Mouse (Mus musculus) lung, postnatal 4 days (tissue): ENCODE results near the gene Coa7.

Experiments used
- DNase-seq, 2 experiments: peaks; one replicate each; pipeline ENCODE4 v3.0.0; 2021

Gene Coa7

GRCm38 (mm10) chr4:108327730-108328484 lies at the start of gene Coa7:
Gene Coa7, plus strand, starts transcription at chr4:108328140.
- peak; percentile 96 to 97 for DNase-seq

GRCm38 (mm10) chr4:108300266-108300665 lies 27.7 kb upstream of the Coa7 start:
- DNase-seq = no peak

GRCm38 (mm10) chr4:108300670-108301373 lies 27.1 kb upstream of the Coa7 start, which contains the start of gene Zyg11b:
Gene Zyg11b, minus strand, starts transcription at chr4:108301096.
- peak; percentile 92 to 93 for DNase-seq

- DNase-seq = no peak
Measured at GRCm38 (mm10) chr4:108302296-108302890, 25.5 kb upstream of the Coa7 start.

- no peak for DNase-seq
Measured at GRCm38 (mm10) chr4:108310706-108311105, 17.2 kb upstream of the Coa7 start.

- no peak for DNase-seq
Measured at GRCm38 (mm10) chr4:108314041-108314440, 13.9 kb upstream of the Coa7 start.

- DNase-seq = no peak
Measured at GRCm38 (mm10) chr4:108317656-108318605, 10.0 kb upstream of the Coa7 start.

- DNase-seq = peak in 1 of 2 experiments; percentile 34
Measured at GRCm38 (mm10) chr4:108318649-108319615, 9.0 kb upstream of the Coa7 start.

GRCm38 (mm10) chr4:108319747-108320146 lies 8.2 kb upstream of the Coa7 start:
- DNase-seq = no peak

GRCm38 (mm10) chr4:108320627-108321380 lies 7.1 kb upstream of the Coa7 start:
- peak in 1 of 2 experiments; percentile 30 for DNase-seq

GRCm38 (mm10) chr4:108323588-108323987 lies 4.4 kb upstream of the Coa7 start:
- DNase-seq = no peak

GRCm38 (mm10) chr4:108327071-108327579 lies 815 bp upstream of the Coa7 start:
- peak in 1 of 2 experiments; percentile 26 for DNase-seq

- DNase-seq = no peak
Measured at GRCm38 (mm10) chr4:108329840-108330239, 1.9 kb downstream of the Coa7 start.

- DNase-seq = no peak
Measured at GRCm38 (mm10) chr4:108332041-108332440, 4.1 kb downstream of the Coa7 start.

- no peak for DNase-seq
Measured at GRCm38 (mm10) chr4:108335413-108335812, 7.5 kb downstream of the Coa7 start.

GRCm38 (mm10) chr4:108336765-108337164 lies 8.8 kb downstream of the Coa7 start:
- no peak for DNase-seq

- no peak for DNase-seq
Measured at GRCm38 (mm10) chr4:108337817-108338216, 9.9 kb downstream of the Coa7 start.

GRCm38 (mm10) chr4:108338321-108338733 lies 10.4 kb downstream of the Coa7 start:
- no peak for DNase-seq

- no peak for DNase-seq
Measured at GRCm38 (mm10) chr4:108338811-108339210, 10.9 kb downstream of the Coa7 start.

- peak in 1 of 2 experiments; percentile 68 for DNase-seq
Measured at GRCm38 (mm10) chr4:108339277-108339690, 11.3 kb downstream of the Coa7 start.
